Mouse (Mus musculus) forebrain, embryonic 10.5 days (tissue): ENCODE measurements around the gene Tmprss3. TPM values are rescaled to one million over a fixed set of nuclear protein-coding genes. Genes with fewer than 3 reads are reported as not detected.

ENCODE experiments used
- polyA plus RNA-seq: library from polyadenylated mRNA; unstranded; fragments of >200 nt; fragmentation: Nextera tagmentation; extraction: Ambion mirVana; gene quantifications from 2 replicates; pipeline ENCODE4 v1.2.1, GENCODE M21; 2016

Gene Tmprss3
- polyA plus RNA-seq, 1 experiment from 2014 or later: not detected

Other genes starting within 250 kb of the Tmprss3 start
- gene Umodl1, start 244.3 kb downstream of the Tmprss3 start, polyA plus RNA-seq: 0.12 TPM in 1 of 2 replicates, not detected in the other
- 6.7 and 7.9 TPM in 2 replicates for gene Abcg1, start 141.3 kb downstream of the Tmprss3 start, polyA plus RNA-seq
- 0.64 and 0.71 TPM in 2 replicates for gene Tff3, start 69.3 kb downstream of the Tmprss3 start, polyA plus RNA-seq
- not detected in 2 replicates for gene Tff2, start 54.7 kb downstream of the Tmprss3 start, polyA plus RNA-seq
- gene Tff1, start 33.7 kb downstream of the Tmprss3 start, polyA plus RNA-seq: not detected in 2 replicates
- gene Ubash3a, start 8.9 kb upstream of the Tmprss3 start, polyA plus RNA-seq: 0.39 and 0.42 TPM in 2 replicates
- 3.5 and 4.3 TPM in 2 replicates for gene Rsph1, start 78.4 kb upstream of the Tmprss3 start, polyA plus RNA-seq
- 4.5 and 6.7 TPM in 2 replicates for gene Slc37a1, start 87.8 kb upstream of the Tmprss3 start, polyA plus RNA-seq
- gene Pde9a, start 187.2 kb upstream of the Tmprss3 start, polyA plus RNA-seq: 16.6 and 16.8 TPM in 2 replicates